Mouse (Mus musculus): Measurements from ENCODE around the gene Sftpa1.

Sftpa1 gene

DNA sequence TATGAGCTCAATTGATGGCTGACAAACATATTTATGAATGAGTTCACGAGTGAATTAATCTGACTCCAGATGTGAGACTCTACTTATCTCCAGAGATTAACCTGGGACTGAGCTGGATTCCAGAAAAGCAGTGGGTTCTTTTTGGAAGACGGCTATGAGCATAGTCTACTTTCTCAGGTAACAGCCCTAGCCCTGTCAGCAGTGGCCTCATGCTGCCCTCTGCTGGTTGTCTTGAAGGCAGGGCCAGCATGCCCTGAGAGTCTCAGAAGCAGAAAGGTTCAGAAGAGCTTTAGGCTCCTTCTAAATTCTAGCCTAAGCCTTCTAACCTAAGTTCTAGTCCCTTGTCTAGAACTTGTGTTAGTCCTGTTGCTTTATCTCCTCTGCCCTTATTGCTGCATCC lies 31.1 kb downstream of the Sftpa1 start:
- peak; percentile 15 to 51 for DNase-seq

DNA sequence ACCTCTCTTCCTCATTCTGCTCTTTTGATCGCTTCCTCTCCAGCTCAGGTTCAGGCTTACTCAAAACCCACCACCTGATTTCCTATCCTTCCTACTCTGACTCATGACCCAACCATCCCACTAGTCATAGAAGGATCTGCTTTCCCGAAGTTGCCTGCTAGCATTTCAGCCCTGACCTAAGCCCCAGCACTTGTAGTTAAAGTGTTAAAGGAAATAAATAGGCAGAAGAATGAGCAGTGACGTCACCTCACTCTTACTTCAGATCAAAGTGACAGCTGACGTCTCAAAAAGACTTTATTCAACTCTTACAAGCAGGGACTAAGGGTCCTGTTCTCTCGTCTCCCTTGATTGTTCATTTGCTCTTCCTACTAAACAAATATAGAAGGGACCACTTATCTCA lies 35.7 kb downstream of the Sftpa1 start:
- no peak for DNase-seq

DNA sequence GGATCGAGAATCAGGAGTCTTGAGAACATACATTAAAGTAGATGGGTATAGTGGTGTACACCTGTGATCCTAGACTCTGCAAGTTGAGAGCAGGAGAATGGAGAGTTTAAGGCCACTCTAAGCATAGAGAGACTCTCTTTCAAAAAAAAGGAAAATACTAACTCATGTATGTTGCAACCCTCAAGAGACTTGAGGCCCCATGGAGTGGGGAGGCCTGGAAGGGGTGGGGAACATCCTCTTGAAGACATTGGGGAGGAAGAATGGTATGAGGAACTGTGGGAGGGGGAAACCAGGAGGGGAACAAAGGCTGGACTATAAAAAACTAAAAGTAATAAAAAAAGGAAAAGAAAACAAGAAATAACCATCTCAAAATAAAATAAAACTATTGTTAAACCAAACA lies 37.0 kb downstream of the Sftpa1 start:
- DNase-seq: no peak

DNA sequence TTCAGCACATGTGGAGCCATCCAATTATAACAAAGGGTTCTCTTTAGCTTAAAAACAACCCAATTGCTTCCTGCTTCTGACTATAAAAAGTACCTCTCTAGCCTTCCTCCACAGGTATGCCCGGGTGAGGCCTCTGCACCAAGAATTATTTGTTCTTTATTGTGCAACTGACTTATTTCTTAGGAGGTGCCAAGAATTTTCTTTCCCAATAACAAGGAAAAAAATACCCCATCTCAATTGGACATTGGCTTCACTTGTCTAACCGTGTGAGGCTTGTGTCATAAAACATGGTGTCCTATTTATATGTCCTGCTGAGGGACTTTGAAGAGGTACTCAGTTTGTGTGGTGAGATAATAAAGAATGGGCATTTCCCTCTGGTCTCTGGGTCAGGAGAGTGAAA lies 38.9 kb downstream of the Sftpa1 start:
- no peak for DNase-seq

DNA sequence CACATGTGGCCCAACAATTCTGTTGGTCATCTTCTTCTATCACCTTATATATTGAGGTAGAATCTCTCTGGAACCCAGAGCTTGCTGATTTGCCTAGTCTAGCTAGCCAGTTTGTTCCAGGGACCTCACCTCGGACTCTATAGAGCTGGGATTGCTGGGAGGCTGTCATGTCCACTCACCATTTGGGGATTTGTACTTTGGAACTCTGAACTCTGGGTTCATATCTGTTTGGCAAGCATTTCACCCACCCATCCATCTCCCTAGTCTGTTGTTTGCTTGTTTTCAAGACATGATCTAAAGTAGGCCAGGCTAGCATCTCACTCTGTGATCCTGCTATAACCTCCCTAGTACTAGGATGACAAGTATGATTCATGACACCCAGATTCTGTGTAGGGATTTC lies 43.2 kb downstream of the Sftpa1 start:
- DNase-seq: no peak

DNA sequence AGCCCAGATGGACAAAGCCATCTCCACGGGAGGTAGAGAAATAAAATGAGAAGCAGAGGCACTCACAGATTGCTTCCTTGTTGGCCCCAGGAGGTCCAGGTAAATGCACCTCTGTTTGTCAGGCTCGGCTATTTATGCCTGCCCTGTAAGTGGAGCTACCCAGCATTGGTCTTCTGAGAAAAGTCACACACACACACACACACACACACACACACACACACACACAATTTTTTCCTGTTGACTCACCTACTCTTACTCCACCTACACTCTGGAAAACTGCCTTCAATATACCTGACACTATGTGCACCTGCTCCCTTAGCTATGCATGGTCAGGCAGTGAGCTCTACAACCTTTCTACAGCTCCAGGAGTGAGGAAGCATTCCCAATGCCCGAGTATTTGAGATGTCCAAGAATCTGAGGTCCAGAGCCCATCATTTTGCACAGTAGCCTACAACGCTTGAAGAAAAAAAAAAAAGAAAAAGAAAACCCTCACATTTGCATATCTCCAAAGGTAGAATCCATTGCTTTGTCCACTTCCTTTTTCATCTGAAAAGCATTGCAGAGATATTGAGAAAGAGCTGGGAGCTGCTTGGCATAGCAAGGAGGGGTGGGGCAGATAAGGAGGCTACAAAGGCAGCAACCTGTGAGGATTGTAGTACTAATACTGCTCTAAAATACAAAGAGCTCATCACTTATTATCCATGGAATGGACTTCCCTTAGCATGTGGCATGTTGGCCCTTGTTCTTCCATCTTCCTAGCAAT lies 53.7 kb downstream of the Sftpa1 start, which contains the start of gene Sftpd:
Sftpd (minus strand) TSS at position 91 of the 763 bp plus-strand sequence.
- DNase-seq: no peak

All from cerebellum, postnatal 25 days (tissue).